Mouse (Mus musculus) adrenal gland, postnatal 10 days (tissue): ENCODE measurements around the gene Sft2d1. TPM values are rescaled to one million over a fixed set of nuclear protein-coding genes. Genes with fewer than 3 reads are reported as not detected.
A peak's percentile ranks its signal among the peaks of the same experiment; 100 is the strongest.

Experiments
- DNase-seq: peaks from one replicate; pipeline ENCODE4 v3.0.0; 2021; ENCODE audit warnings: mixed read lengths
- long read RNA-seq, 2 experiments: library from polyadenylated mRNA; stranded (forward); transcript quantifications; one replicate each; pipeline ENCODE4 v2.0.0; 2021
- total RNA-seq, 2 experiments: library from RNA; stranded (reverse); gene quantifications; 2 replicates each; pipeline ENCODE4 v1.2.3; 2021

Sft2d1 gene
- total RNA-seq: 10 to 100 TPM; 38.4 to 45.0 TPM
- long read RNA-seq, experiment 1, transcript Sft2d1-209 (8 exons, 1,049 nt): major isoform, 71 of 76 reads
- long read RNA-seq, experiment 1, partial matches to known transcripts: 1 of 76 reads
- long read RNA-seq, experiment 1, other reads (novel, unspliced or antisense): 4 of 76 reads
- long read RNA-seq, experiment 2, transcript Sft2d1-209 (8 exons, 1,049 nt): major isoform, 44 of 48 reads
- long read RNA-seq, experiment 2, partial matches to known transcripts: 1 of 48 reads
- long read RNA-seq, experiment 2, other reads (novel, unspliced or antisense): 2 of 48 reads

- peak; percentile 98 for DNase-seq
These were observed at the start of gene Sft2d1 for GRCm38 (mm10) chr17:8310838-8311614. Gene Sft2d1 (plus strand): TSS chr17:8311102.

- peak; percentile 58 for DNase-seq
These were observed 46.3 kb upstream of the Sft2d1 start for GRCm38 (mm10) chr17:8264638-8265037.

- no peak for DNase-seq
These were observed 38.7 kb upstream of the Sft2d1 start for GRCm38 (mm10) chr17:8272054-8272749.

- peak; percentile 20 for DNase-seq
These were observed 38.0 kb upstream of the Sft2d1 start for GRCm38 (mm10) chr17:8272951-8273350.

- DNase-seq: no peak
These were observed 34.8 kb upstream of the Sft2d1 start for GRCm38 (mm10) chr17:8276071-8276470.

GRCm38 (mm10) chr17:8276680-8277079 lies 34.2 kb upstream of the Sft2d1 start:
- no peak for DNase-seq

GRCm38 (mm10) chr17:8277266-8277665 lies 33.6 kb upstream of the Sft2d1 start:
- DNase-seq: no peak

- no peak for DNase-seq
These were observed 32.5 kb upstream of the Sft2d1 start for GRCm38 (mm10) chr17:8278356-8278755.

- DNase-seq: peak; percentile 85
These were observed 27.9 kb upstream of the Sft2d1 start, which contains the start of gene Mpc1 for GRCm38 (mm10) chr17:8282821-8283525. Gene Mpc1 (plus strand): TSS chr17:8282904.

GRCm38 (mm10) chr17:8283526-8284253 lies 27.2 kb upstream of the Sft2d1 start:
- peak; percentile 98 for DNase-seq

- peak; percentile 66 for DNase-seq
These were observed 26.6 kb upstream of the Sft2d1 start for GRCm38 (mm10) chr17:8284254-8284661.

GRCm38 (mm10) chr17:8285056-8285455 lies 25.8 kb upstream of the Sft2d1 start:
- DNase-seq: no peak

- no peak for DNase-seq
These were observed 23.9 kb upstream of the Sft2d1 start for GRCm38 (mm10) chr17:8286987-8287386.

GRCm38 (mm10) chr17:8289993-8290679 lies 20.8 kb upstream of the Sft2d1 start:
- no peak for DNase-seq

- DNase-seq: peak; percentile 60
These were observed 20.2 kb upstream of the Sft2d1 start for GRCm38 (mm10) chr17:8290736-8291135.

GRCm38 (mm10) chr17:8295825-8296224 lies 15.1 kb upstream of the Sft2d1 start:
- no peak for DNase-seq

GRCm38 (mm10) chr17:8296313-8296844 lies 14.5 kb upstream of the Sft2d1 start:
- no peak for DNase-seq

GRCm38 (mm10) chr17:8297746-8298145 lies 13.2 kb upstream of the Sft2d1 start:
- peak; percentile 42 for DNase-seq

- DNase-seq: no peak
These were observed 12.6 kb upstream of the Sft2d1 start for GRCm38 (mm10) chr17:8298281-8298680.

GRCm38 (mm10) chr17:8299524-8299923 lies 11.4 kb upstream of the Sft2d1 start:
- peak; percentile 64 for DNase-seq

- DNase-seq: no peak
These were observed 9.4 kb upstream of the Sft2d1 start for GRCm38 (mm10) chr17:8301515-8301914.
